Mouse (Mus musculus): ENCODE measurements around the gene Hes1. TPM values are rescaled to one million over a fixed set of nuclear protein-coding genes. Genes with fewer than 3 reads are reported as not detected.

Gene Hes1
- polyA plus RNA-seq, 1 experiment from 2014 or later, result 56.8 TPM

GRCm38 (mm10) chr16:30042859-30043258 is 21.3 kb upstream of the Hes1 start:
- peaks cover 7% of the 10 kb centered on the region for H3K4me1 ChIP-seq (ENCODE audit: control insufficient read depth, insufficient read depth, low read length)
- no peak for DNase-seq (ENCODE audit: low spot score)
- H3K27ac ChIP-seq (ENCODE audit: low read depth, low read length), result no peak overlapping the region
- no peak overlapping the region for H3K9ac ChIP-seq (ENCODE audit: low read length)
- no peak for ATAC-seq (ENCODE audit: insufficient read depth, low FRiP score, low TSS enrichment)
- H3K4me2 ChIP-seq (ENCODE audit: low read depth), result no peak overlapping the region
- no peaks in the 10 kb centered on the region for H3K36me3 ChIP-seq (ENCODE audit: control insufficient read depth, insufficient read depth, low read length)
- peaks cover 10% of the 10 kb centered on the region; the same call in 1 of the 2 replicates for H3K27me3 ChIP-seq (ENCODE audit: control insufficient read depth, insufficient read depth, low read length)
- H3K9me3 ChIP-seq (ENCODE audit: control insufficient read depth, low read length), result no peaks in the 10 kb centered on the region
- H3K4me3 ChIP-seq (ENCODE audit: low read depth, low read length), result no peak overlapping the region
- WGBS, result 66% methylated on average over 4 of the region's 4 CpGs

DNA sequence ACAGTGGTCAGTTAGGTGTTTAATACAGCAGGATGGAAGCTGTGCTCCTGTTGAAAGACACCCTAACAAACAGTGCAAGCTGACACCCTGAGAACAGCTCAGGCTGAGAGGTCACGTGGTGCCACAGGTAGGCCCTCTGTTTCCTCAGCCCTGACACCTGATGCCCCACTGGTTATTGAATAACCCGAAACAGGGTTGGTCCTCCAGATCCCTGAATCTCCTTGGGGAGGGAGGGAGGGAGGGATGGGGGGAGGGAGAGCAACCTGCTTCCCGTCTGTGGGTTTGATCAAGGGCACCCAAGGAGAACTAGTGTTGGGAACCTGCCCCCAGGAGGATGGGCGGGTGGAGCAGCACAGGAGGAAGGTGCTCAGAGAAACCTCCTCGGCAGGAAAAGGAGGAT is 18.6 kb upstream of the Hes1 start:
- H3K4me2 ChIP-seq (ENCODE audit: low read depth), result no peak overlapping the region
- 51% methylated on average over 5 of the region's 5 CpGs for WGBS
- no peak overlapping the region for H3K4me3 ChIP-seq (ENCODE audit: low read depth, low read length)
- H3K9ac ChIP-seq (ENCODE audit: low read length), result no peak overlapping the region
- no peaks in the 10 kb centered on the region for H3K4me1 ChIP-seq (ENCODE audit: control insufficient read depth, insufficient read depth, low read length)
- H3K27me3 ChIP-seq (ENCODE audit: control insufficient read depth, insufficient read depth, low read length), result no peaks in the 10 kb centered on the region
- ATAC-seq (ENCODE audit: insufficient read depth, low FRiP score, low TSS enrichment) (no peak), DNase-seq (ENCODE audit: low spot score) (no peak)
- H3K36me3 ChIP-seq (ENCODE audit: control insufficient read depth, insufficient read depth, low read length), result no peaks in the 10 kb centered on the region
- H3K27ac ChIP-seq (ENCODE audit: low read depth, low read length), result no peak overlapping the region
- no peaks in the 10 kb centered on the region for H3K9me3 ChIP-seq (ENCODE audit: control insufficient read depth, low read length)

DNA sequence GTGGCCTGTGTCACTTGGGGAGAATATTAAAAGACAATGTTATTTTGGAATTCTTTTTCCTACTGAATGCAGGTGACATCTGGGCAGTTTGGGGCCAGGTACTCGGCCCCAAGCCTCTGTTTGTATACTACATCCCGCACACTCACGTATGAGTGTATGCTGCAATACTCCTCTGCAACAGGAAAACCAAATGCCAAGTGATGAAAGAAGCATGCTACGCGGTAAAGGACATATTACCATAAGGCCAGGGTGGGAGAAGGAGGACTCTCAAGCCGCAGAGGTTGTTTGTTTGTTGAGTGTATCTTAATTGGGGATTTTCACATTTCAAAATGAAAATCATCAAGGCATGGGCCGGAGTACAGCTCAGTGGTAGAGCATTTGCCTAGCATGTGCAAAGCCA is 17.2 kb upstream of the Hes1 start:
- 84% methylated on average over 7 of the region's 7 CpGs for WGBS
- DNase-seq (ENCODE audit: low spot score) (no peak), ATAC-seq (ENCODE audit: insufficient read depth, low FRiP score, low TSS enrichment) (no peak)
- H3K27ac ChIP-seq (ENCODE audit: low read depth, low read length), result no peak overlapping the region
- H3K27me3 ChIP-seq (ENCODE audit: control insufficient read depth, insufficient read depth, low read length), result no peaks in the 10 kb centered on the region
- no peak overlapping the region for H3K9ac ChIP-seq (ENCODE audit: low read length)
- H3K36me3 ChIP-seq (ENCODE audit: control insufficient read depth, insufficient read depth, low read length), result no peaks in the 10 kb centered on the region
- no peak overlapping the region for H3K4me2 ChIP-seq (ENCODE audit: low read depth)
- no peaks in the 10 kb centered on the region for H3K4me1 ChIP-seq (ENCODE audit: control insufficient read depth, insufficient read depth, low read length)
- H3K4me3 ChIP-seq (ENCODE audit: low read depth, low read length), result no peak overlapping the region
- H3K9me3 ChIP-seq (ENCODE audit: control insufficient read depth, low read length), result no peaks in the 10 kb centered on the region

DNA sequence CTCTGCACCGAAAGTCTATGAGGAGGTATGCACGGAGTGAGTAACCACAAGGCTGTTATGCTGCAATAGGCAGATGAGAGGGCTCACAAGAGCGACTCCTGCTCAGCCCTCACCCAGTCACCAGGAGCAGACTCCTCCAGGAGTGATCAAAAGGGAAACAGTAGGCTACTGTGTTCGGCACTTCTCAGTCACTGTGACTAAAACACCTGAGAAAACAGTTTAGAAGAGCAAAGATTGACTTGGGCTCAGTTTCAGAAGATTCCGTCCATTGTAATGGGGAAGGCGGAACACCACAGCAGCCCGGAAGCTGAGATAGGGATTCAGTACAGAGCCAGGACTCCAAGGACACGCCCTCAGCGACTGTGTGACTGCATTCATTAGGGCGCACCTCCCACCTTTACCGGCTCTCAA is 16.8 kb upstream of the Hes1 start:
- no peaks in the 10 kb centered on the region for H3K36me3 ChIP-seq (ENCODE audit: control insufficient read depth, insufficient read depth, low read length)
- no peaks in the 10 kb centered on the region for H3K4me1 ChIP-seq (ENCODE audit: control insufficient read depth, insufficient read depth, low read length)
- H3K9me3 ChIP-seq (ENCODE audit: control insufficient read depth, low read length), result no peaks in the 10 kb centered on the region
- no peaks in the 10 kb centered on the region for H3K27me3 ChIP-seq (ENCODE audit: control insufficient read depth, insufficient read depth, low read length)
- no peak for DNase-seq (ENCODE audit: low spot score)
- no peak overlapping the region for H3K27ac ChIP-seq (ENCODE audit: low read depth, low read length)
- no peak overlapping the region for H3K4me2 ChIP-seq (ENCODE audit: low read depth)
- H3K9ac ChIP-seq (ENCODE audit: low read length), result no peak overlapping the region
- no peak for ATAC-seq (ENCODE audit: insufficient read depth, low FRiP score, low TSS enrichment)
- 49% methylated on average over 11 of the region's 11 CpGs for WGBS
- H3K4me3 ChIP-seq (ENCODE audit: low read depth, low read length), result no peak overlapping the region

GRCm38 (mm10) chr16:30050767-30051490 is 13.3 kb upstream of the Hes1 start:
- H3K4me3 ChIP-seq (ENCODE audit: low read depth, low read length), result no peak overlapping the region
- WGBS, result 71% methylated on average over 10 of the region's 10 CpGs
- DNase-seq (ENCODE audit: low spot score) (no peak), ATAC-seq (ENCODE audit: insufficient read depth, low FRiP score, low TSS enrichment) (no peak)
- no peaks in the 10 kb centered on the region for H3K36me3 ChIP-seq (ENCODE audit: control insufficient read depth, insufficient read depth, low read length)
- no peak overlapping the region for H3K4me2 ChIP-seq (ENCODE audit: low read depth)
- peaks cover 5% of the 10 kb centered on the region; the same call in 1 of the 2 replicates for H3K27me3 ChIP-seq (ENCODE audit: control insufficient read depth, insufficient read depth, low read length)
- no peak overlapping the region for H3K27ac ChIP-seq (ENCODE audit: low read depth, low read length)
- H3K4me1 ChIP-seq (ENCODE audit: control insufficient read depth, insufficient read depth, low read length), result no peaks in the 10 kb centered on the region; the same call in 1 of the 2 replicates
- H3K9me3 ChIP-seq (ENCODE audit: control insufficient read depth, low read length), result no peaks in the 10 kb centered on the region
- no peak overlapping the region for H3K9ac ChIP-seq (ENCODE audit: low read length)

DNA sequence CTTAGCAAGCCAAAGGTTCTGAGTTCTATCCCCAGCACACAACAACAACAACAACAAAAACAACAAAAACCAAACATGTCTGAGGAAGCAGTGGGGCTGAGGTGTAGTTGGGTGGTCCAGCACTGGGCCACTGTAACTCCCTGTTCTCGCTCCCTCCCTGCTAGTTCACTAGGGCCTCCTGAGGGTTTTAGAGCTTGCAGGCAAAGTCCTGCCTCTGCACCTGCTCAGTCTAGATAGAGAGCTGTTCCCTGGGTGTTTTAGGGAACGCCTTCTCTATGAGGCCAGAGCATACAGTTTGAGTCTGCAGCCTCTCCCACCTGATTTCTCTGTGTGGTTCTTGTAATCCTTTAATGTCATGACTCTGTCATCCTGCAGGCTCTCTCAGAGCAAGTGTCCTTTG is 11.9 kb upstream of the Hes1 start:
- H3K4me2 ChIP-seq (ENCODE audit: low read depth), result no peak overlapping the region
- no peaks in the 10 kb centered on the region for H3K9me3 ChIP-seq (ENCODE audit: control insufficient read depth, low read length)
- H3K9ac ChIP-seq (ENCODE audit: low read length), result no peak overlapping the region
- peaks cover 5% of the 10 kb centered on the region; the same call in 1 of the 2 replicates for H3K27me3 ChIP-seq (ENCODE audit: control insufficient read depth, insufficient read depth, low read length)
- ATAC-seq (ENCODE audit: insufficient read depth, low FRiP score, low TSS enrichment) (no peak), DNase-seq (ENCODE audit: low spot score) (no peak)
- no peaks in the 10 kb centered on the region; the same call in 1 of the 2 replicates for H3K4me1 ChIP-seq (ENCODE audit: control insufficient read depth, insufficient read depth, low read length)
- WGBS, result 51% methylated on average over 2 of the region's 2 CpGs
- H3K36me3 ChIP-seq (ENCODE audit: control insufficient read depth, insufficient read depth, low read length), result no peaks in the 10 kb centered on the region
- no peak overlapping the region for H3K4me3 ChIP-seq (ENCODE audit: low read depth, low read length)
- H3K27ac ChIP-seq (ENCODE audit: low read depth, low read length), result no peak overlapping the region

DNA sequence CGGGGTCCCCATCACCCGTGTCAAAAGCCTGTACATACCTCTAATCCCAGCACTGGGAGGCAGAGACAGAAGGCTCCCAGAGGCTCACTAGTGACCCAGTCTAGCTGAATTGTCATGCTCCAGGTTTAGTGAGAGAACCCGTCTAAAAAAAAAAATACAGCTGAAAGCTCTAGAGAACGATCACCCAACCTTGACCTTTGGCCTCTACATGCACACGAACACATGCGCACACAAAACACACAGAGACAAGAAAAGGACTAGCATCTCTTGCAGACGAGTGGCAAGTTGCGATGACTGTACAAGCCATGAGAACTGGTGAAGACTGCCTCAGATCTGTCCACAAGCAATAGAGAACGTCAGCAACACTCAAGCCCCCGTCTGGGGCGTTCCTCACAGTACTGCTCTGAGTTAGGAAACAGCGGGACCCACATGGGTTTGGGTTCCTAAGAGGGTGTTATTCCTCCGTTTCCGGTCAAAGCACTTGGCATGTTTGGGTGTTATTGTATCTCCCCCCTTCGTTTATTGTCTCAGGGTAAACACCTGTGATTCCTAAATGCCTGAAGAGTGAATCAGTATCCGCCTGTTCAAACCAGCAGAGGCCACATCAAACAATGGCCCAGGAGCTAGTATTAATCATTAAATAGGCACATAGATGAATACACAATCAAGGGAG is 11.2 kb upstream of the Hes1 start:
- H3K27ac ChIP-seq (ENCODE audit: low read depth, low read length), result no peak overlapping the region
- peaks cover 5% of the 10 kb centered on the region; the same call in 1 of the 2 replicates for H3K27me3 ChIP-seq (ENCODE audit: control insufficient read depth, insufficient read depth, low read length)
- WGBS, result 68% methylated on average over 16 of the region's 16 CpGs
- H3K9me3 ChIP-seq (ENCODE audit: control insufficient read depth, low read length), result no peaks in the 10 kb centered on the region
- no peak overlapping the region for H3K9ac ChIP-seq (ENCODE audit: low read length)
- H3K4me1 ChIP-seq (ENCODE audit: control insufficient read depth, insufficient read depth, low read length), result no peaks in the 10 kb centered on the region; the same call in 1 of the 2 replicates
- no peak overlapping the region for H3K4me2 ChIP-seq (ENCODE audit: low read depth)
- ATAC-seq (ENCODE audit: insufficient read depth, low FRiP score, low TSS enrichment) (no peak), DNase-seq (ENCODE audit: low spot score) (no peak)
- no peak overlapping the region for H3K4me3 ChIP-seq (ENCODE audit: low read depth, low read length)
- H3K36me3 ChIP-seq (ENCODE audit: control insufficient read depth, insufficient read depth, low read length), result no peaks in the 10 kb centered on the region

DNA sequence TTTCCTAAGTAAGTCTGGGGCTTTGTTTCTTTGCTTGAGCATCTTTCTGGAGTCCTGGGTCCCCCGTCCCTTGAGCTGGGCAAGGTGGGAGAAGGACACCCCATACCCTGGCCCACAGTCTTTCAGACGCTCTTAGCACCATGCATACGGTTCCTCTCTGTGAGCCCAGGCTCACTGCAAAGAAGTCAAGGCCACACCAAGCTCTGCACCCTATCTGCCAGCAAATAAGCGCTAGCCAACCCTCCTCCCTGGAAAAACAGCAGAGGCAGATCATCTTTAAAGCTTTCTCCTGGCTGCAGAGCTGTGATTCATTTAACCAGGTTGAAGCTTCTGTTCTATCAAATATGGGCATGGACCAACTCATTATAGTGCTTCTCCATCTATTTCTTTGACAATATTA is 9.6 kb upstream of the Hes1 start:
- 69% methylated on average over 4 of the region's 4 CpGs for WGBS
- peaks cover 11% of the 10 kb centered on the region for H3K27me3 ChIP-seq (ENCODE audit: control insufficient read depth, insufficient read depth, low read length)
- ATAC-seq (ENCODE audit: insufficient read depth, low FRiP score, low TSS enrichment) (no peak), DNase-seq (ENCODE audit: low spot score) (no peak)
- H3K9me3 ChIP-seq (ENCODE audit: control insufficient read depth, low read length), result no peaks in the 10 kb centered on the region
- H3K4me2 ChIP-seq (ENCODE audit: low read depth), result no peak overlapping the region
- no peak overlapping the region for H3K4me3 ChIP-seq (ENCODE audit: low read depth, low read length)
- no peak overlapping the region for H3K9ac ChIP-seq (ENCODE audit: low read length)
- H3K36me3 ChIP-seq (ENCODE audit: control insufficient read depth, insufficient read depth, low read length), result no peaks in the 10 kb centered on the region
- H3K4me1 ChIP-seq (ENCODE audit: control insufficient read depth, insufficient read depth, low read length), result peaks cover 3% of the 10 kb centered on the region; the same call in 1 of the 2 replicates
- no peak overlapping the region for H3K27ac ChIP-seq (ENCODE audit: low read depth, low read length)
